Mouse (Mus musculus) gastrocnemius, postnatal 10 days (tissue): ENCODE measurements at regions not wholly inside any gene's neighbourhood (a gene's known extent, or its start where the extent isn't known, plus 50 kb on each side); places are given as distances from the start of the nearest gene placed in this dataset.

Source experiments
- DNase-seq: peaks from one replicate; pipeline ENCODE4 v3.0.0; 2021; ENCODE audit warnings: mixed read lengths

- no peak for DNase-seq
Measured at GRCm38 (mm10) chr3:52756006-52756405, 261.0 kb downstream of the Cog6 start.

- DNase-seq, result no peak
Measured at GRCm38 (mm10) chr3:52754978-52755377, 262.1 kb downstream of the Cog6 start.

DNA sequence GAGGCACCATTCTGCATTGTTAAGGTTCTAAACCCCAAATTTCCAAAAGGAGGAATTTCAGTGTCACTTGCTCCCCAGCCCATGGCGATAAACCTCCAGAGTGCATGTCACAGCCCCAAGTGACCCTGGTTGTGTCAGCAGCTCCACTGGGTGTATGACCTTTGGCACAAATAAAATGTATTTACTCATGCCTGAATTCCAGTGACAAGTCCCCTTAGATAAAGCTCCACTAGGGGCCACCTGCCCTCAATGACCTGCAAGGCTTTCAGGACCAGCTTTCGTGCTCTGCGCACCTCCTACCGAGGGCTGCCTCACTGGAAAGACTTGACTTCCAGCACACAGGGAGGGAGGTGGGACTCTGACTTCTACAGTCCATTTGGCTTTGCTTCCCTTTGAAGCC, 262.6 kb downstream of the Cog6 start:
- no peak for DNase-seq

DNA sequence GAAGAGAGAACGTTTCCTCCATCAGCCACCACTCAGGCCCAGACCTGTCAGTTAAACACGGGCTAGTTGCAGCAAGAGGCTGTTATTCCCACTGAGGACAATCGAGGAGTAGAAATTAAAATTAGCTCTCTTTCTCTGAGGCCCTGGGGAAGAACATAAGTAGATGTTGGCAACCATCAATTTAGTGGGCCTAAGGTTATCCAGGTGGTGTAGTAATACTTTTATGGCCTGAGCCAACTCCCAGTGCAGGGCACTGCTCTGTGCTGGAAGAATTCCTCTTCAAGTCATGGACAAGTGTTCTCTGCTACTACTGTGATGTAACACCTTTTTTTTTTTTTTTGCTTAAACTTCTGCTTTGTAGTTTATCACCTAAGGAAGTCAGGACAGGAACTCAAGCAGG, 270.1 kb downstream of the Cog6 start:
- no peak for DNase-seq

DNA sequence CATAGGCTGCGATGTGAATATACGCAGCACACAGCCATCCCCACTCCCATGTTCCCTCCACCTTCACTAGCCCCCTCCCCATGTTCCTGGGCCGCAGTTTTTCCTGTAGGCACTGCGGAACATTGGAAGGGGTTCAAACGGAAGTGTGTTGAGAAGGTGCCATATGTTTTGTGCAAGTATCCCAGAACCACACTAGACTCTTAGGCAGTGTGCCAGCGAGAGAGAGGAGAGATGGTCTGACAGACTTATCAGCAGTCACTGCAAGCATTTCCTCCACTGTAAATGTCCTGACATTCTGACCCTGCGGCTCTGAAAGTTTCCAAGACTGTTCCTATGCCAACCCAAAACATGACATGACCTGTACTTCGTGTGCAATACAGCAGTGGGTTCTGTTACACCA, 272.7 kb downstream of the Cog6 start:
- DNase-seq, result no peak

DNA sequence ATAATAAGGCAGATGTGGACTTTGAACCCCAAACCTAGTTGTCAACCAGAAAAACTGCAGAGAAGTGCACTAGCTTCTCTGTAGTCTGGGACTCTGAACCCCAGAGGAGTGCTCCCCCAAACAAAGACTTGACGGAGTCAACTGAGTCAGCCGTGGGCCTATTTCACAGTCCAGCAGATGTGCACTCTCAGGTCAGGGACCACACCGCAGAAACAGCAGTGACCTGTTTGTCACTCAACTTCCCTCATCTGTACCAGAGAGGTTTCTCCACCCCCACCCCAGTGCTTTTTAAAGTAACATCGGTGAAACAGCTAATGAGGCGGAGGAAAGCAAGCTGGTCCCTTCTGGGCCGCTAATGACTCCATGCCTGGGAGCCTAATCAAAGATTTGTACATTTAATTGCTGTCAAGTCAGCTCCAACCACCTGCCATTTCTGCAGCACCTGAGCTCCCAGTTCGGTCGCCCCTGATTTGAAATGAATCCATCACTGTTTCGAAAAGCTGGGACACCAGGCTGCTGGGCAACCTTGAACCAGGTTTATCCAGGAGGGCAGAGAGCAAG, 276.5 kb downstream of the Cog6 start:
- no peak for DNase-seq

- no peak for DNase-seq
Measured at GRCm38 (mm10) chr3:52739526-52739925, 277.5 kb downstream of the Cog6 start.

DNA sequence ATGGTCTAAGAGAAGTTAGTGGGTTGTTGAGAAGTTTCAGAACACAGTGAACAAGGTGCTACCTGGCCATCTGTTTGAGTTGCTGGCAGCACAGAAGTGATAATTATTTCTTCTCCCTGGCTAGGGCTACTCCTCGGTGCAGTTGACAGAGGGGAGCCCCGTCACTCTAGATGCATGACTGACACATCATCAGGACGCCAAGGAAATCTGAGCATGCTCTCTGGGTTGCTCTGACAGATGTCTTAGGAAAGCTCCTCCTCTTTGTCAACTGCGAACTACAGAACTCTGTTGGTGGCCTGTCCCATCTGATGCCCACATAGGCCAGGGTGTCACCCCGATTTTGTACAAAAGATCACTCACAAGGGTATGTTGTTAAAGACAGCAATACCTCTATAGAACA, 278.7 kb downstream of the Cog6 start:
- no peak for DNase-seq

DNA sequence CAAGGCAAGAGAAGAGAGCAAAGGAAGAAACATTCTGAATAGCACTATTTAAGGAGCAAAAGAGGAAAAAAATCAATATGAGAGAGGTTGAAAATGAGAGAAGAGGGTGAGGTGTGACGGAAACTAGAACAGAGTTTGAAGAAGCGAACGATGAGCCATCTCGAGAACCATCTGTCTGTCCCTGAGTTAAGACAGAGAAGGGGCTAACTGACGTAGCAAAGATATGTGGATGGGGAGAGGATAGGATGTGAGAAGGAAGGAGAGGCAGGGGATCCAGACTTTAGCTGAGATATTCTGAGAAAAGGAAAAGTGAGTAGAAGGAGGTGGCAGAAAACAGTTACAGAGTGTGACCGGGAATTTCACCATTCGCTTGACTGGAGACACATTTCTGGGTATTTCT, 281.1 kb downstream of the Cog6 start:
- DNase-seq, result no peak

- no peak for DNase-seq
Measured at GRCm38 (mm10) chr3:52731941-52732340, 285.1 kb downstream of the Cog6 start.

GRCm38 (mm10) chr3:52731491-52731890, 285.5 kb downstream of the Cog6 start:
- no peak for DNase-seq

GRCm38 (mm10) chr3:52729731-52730130, 287.3 kb downstream of the Cog6 start:
- DNase-seq, result no peak

DNA sequence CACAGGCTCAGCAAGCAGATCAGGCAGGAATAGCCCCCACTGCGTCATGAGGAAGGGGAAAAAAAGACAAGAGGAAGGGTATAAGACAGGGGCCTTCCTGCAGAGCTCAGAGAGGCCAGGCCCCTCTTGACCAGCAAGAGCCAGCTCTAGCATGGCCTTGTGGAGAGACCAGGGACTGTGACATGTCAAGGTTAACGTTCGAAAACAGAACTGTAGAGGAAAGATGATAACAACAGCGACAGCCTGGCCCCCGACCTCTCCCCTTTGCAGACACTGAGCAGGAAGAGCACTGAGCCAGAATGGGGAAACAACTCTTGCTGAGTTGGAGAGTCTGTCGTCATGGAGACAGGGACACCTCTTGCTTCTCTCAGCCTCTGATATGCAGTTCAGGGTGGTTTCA, 288.2 kb downstream of the Cog6 start:
- no peak for DNase-seq

GRCm38 (mm10) chr3:52728426-52728825, 288.6 kb downstream of the Cog6 start:
- DNase-seq, result no peak

DNA sequence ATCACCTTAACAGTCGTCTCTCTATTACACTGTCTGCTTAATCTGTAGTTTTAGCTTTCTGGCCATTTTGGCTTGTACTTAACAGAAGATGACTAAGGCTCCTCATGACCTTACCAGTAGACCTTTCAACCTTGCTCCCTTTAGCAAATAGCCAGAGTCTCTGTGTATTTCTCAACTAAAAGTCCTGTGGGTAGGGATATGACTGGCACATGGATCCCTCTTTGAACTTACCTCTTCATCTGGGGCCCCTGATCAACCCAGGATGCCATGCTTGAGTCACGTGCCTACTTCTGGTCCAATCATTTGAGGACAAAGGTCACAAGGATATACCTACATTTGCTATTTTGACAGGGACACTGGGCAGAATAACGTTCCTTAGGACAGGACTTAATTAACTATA, 292.7 kb downstream of the Cog6 start:
- no peak for DNase-seq

GRCm38 (mm10) chr3:52722946-52723345, 294.1 kb downstream of the Cog6 start:
- DNase-seq, result no peak

- DNase-seq, result no peak
Measured at GRCm38 (mm10) chr3:52719181-52719580, 297.9 kb downstream of the Cog6 start.

GRCm38 (mm10) chr3:52717324-52717723, 299.7 kb downstream of the Cog6 start:
- DNase-seq, result no peak

GRCm38 (mm10) chr3:52712151-52712550, 304.9 kb downstream of the Cog6 start:
- no peak for DNase-seq

GRCm38 (mm10) chr3:52711133-52711532, 305.9 kb downstream of the Cog6 start:
- DNase-seq, result no peak

- no peak for DNase-seq
Measured at GRCm38 (mm10) chr3:52708746-52709145, 308.3 kb downstream of the Cog6 start.

DNA sequence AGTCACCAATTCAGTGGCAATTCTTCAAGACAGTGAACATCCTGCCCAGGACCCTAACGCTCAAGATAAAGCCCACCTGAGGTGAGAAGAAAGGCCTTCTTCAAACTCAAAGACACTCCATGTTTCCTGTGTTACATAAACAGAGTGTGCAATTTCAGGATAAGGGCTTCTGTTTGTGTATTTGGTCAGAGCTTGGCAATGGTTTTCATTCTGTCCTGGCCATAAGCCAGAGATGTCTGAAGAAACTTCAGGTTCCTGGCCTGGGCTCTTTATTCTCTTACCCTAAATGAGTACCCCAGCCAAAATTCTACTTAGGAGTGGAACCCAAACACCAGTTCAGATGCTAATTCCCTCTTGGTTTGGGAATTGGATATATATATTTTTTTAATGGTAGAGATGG, 308.7 kb downstream of the Cog6 start:
- DNase-seq, result no peak

- DNase-seq, result no peak
Measured at GRCm38 (mm10) chr3:52706626-52707025, 310.4 kb downstream of the Cog6 start.

DNA sequence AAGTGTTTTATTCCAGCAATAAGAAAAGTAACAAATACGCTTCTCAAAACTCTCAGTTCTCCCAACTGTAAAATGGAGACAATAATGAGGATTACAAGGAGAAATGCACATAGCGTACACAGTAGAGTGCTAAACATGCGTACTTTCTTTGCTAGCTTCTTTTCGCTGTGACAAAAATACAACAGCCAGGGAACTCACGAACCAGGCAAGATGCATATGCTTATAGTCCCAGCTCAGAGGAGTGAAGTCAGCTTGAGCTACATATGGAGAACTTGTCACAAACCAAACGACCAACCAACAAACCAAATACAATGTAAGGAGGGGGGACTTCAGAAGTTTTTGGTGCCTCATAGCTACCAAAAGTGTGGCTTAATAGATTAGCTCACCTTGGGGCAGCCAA, 313.3 kb downstream of the Cog6 start:
- no peak for DNase-seq

GRCm38 (mm10) chr3:52702962-52703361, 314.1 kb downstream of the Cog6 start:
- DNase-seq, result no peak
